Mouse (Mus musculus) kidney, postnatal 0 days (tissue): ENCODE results near the gene Pold2. TPM values are rescaled to one million over a fixed set of nuclear protein-coding genes. Genes with fewer than 3 reads are reported as not detected.

Experiments used
- ATAC-seq: fragments of 200-750 bp; cut with Nextera tagmentation; replicated peaks from 2 replicates; pipeline ENCODE4 v1.8.0; 2017; ENCODE audit warnings: low read depth, moderate number of reproducible peaks, moderate TSS enrichment, moderate library complexity; ENCODE audit not compliant: low FRiP score
- DNase-seq: peaks from one replicate; pipeline ENCODE4 v3.0.0-alpha.2; 2016; ENCODE audit warnings: low spot score
- H3K27ac ChIP-seq: fragments of 300-500 bp; sonication (generic); 2 replicates; pipeline ENCODE4 v1.5.1; 2014; ENCODE audit warnings: mild to moderate bottlenecking
- H3K27me3 ChIP-seq: fragments of 300-500 bp; sonication (generic); 2 replicates; pipeline ENCODE4 v1.6.1; 2014; ENCODE audit warnings: low read length, mixed read lengths; ENCODE audit not compliant: insufficient read depth
- H3K36me3 ChIP-seq: fragments of 300-500 bp; sonication (generic); 2 replicates; pipeline ENCODE4 v1.6.1; 2014; ENCODE audit warnings: low read length, mixed read lengths; ENCODE audit not compliant: insufficient read depth
- H3K4me1 ChIP-seq: fragments of 300-500 bp; sonication (generic); replicated peaks from 2 replicates; pipeline ENCODE4 v1.6.1; 2014; ENCODE audit warnings: antibody characterized with exemption, low read length, mixed read lengths; ENCODE audit not compliant: insufficient read depth
- H3K4me2 ChIP-seq: fragments of 300-500 bp; sonication (generic); 2 replicates; pipeline ENCODE4 v1.6.1; 2014; ENCODE audit warnings: mild to moderate bottlenecking, low read length, moderate library complexity, mixed read lengths
- H3K4me3 ChIP-seq: fragments of 300-500 bp; sonication (generic); replicated peaks from 2 replicates; pipeline ENCODE4 v1.5.1; 2014; ENCODE audit warnings: low read depth, low read length
- H3K9ac ChIP-seq: fragments of 300-500 bp; sonication (generic); 2 replicates; pipeline ENCODE4 v1.6.1; 2014; ENCODE audit warnings: low read depth, low read length
- H3K9me3 ChIP-seq: fragments of 300-500 bp; sonication (generic); replicated peaks from 2 replicates; pipeline ENCODE4 v1.6.1; 2016; ENCODE audit warnings: low read length, inconsistent platforms, mixed read lengths
- CTCF ChIP-seq: IDR thresholded peaks from 2 replicates; pipeline ENCODE4 v1.5.1; 2016; ENCODE audit warnings: antibody characterized with exemption, low read depth, mild to moderate bottlenecking, moderate library complexity
- WGBS: fragments of 180-500 bp; shearing (Covaris S2); extraction: QIAGEN DNeasy Blood & Tissue Kit; methylation state at CpG from one replicate; pipeline ENCODE4 v1.1.7; 2014; 5-methylcytosine and 5-hydroxymethylcytosine counted together
- polyA plus RNA-seq: library from polyadenylated mRNA; unstranded; fragments of >200 nt; fragmentation: Nextera tagmentation; extraction: Ambion mirVana; gene quantifications from 2 replicates; pipeline ENCODE4 v1.2.1, GENCODE M21; 2015

The Pold2 gene
- polyA plus RNA-seq, 1 experiment from 2014 or later: 74.4 TPM

DNA sequence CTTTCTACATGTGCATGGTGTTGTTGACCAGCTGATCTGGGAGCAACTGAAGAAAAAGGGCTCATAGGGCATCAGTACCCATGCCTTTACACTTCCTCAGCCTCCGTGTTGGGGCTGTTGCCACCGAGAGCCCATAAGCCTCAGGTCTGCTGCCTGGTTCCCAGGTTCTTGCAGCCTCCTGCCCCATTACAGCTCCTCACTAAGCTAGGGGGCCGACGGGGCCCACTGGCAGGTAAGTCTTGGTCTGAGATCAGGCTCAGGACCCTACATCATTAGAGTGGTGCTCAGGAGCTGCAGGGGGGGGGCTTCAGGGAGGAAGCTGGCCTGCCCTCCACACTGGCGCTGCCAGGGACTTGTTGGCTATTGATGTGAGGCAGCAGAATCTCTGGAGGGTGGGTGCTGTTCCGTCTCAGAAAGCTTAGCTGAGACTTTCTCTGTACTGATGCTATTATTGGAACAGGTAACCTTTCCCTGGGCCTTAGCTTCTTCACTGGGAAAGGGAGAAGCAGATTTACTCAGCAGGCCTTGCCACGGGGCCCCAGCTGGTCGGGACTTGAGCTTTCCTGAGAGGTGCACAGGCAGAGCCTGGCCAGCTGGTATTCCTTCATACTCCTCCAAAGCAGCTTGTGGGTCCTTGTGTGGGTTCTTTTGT is 21.5 kb downstream of the Pold2 start:
- Histone ChIP-seq H3K9me3 (no peaks in the 10 kb centered on the region), H3K4me3 (no peak overlapping the region), H3K36me3 (no peaks in the 10 kb centered on the region), H3K9ac (no peak overlapping the region), H3K4me1 (peaks cover 6% of the 10 kb centered on the region; the same call in 1 of the 2 replicates), H3K27me3 (no peaks in the 10 kb centered on the region), H3K27ac (no peak overlapping the region), H3K4me2 (no peak overlapping the region)
- no peak for DNase-seq
- TF ChIP-seq CTCF: no peak
- ATAC-seq: no peak
- WGBS: 77% methylated on average over 8 of the region's 8 CpGs

DNA sequence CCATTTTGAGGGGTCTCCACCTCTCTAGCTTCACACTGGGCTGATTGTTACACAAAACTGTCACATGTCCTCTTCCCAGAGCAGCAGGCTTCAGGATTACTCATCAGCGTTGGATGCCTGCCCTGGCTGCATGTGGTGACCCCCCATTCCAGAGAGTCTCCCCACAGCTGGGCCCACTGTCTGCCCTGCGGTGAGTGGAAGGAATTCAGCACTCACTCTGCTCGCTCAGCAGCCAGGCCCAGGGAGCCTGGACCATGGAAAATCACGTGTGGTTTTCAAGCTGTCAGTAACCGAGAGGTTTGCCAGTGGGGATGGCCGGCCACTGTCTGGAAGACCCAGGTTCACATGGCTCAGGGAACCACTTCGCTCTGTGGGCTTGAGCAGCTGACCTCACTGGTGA is 22.2 kb downstream of the Pold2 start:
- Histone ChIP-seq H3K4me2 (no peak overlapping the region), H3K27me3 (no peaks in the 10 kb centered on the region), H3K4me3 (no peak overlapping the region), H3K9ac (peak overlapping the region; percentile 35; the same call in 1 of the 2 replicates), H3K4me1 (no peaks in the 10 kb centered on the region), H3K27ac (no peak overlapping the region), H3K36me3 (no peaks in the 10 kb centered on the region), H3K9me3 (no peaks in the 10 kb centered on the region)
- TF ChIP-seq CTCF: no peak
- 34% methylated on average over 7 of the region's 7 CpGs for WGBS
- ATAC-seq (0 out of 2 replicates have a peak, but pooled peaks have one; percentile 15), DNase-seq (peak; percentile 41)

DNA sequence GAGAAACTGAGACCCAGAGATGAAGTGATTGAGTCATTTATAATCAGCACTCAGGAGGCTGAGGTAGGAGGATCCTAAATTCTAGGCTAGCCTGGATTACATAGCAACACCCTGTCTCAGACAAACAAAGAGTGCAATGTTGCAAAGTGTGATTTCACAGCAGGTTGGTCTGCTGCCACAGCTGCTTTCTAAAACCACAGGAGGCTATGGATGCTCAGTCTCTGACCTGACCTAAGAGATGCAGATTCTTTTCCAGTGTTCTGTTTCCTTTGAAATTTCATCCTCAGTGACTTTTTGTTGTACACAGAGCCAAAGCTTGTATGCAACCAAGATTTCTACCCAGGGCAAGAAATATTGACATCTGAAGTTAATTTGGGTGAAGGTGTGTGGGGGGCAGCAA is 22.6 kb downstream of the Pold2 start:
- DNase-seq: no peak
- Histone ChIP-seq H3K9ac (peak overlapping the region; percentile 35; the same call in 1 of the 2 replicates), H3K4me2 (no peak overlapping the region), H3K4me1 (no peaks in the 10 kb centered on the region), H3K27me3 (no peaks in the 10 kb centered on the region), H3K9me3 (no peaks in the 10 kb centered on the region), H3K36me3 (no peaks in the 10 kb centered on the region), H3K4me3 (no peak overlapping the region), H3K27ac (no peak overlapping the region)
- ATAC-seq: no peak
- no peak for TF ChIP-seq CTCF

DNA sequence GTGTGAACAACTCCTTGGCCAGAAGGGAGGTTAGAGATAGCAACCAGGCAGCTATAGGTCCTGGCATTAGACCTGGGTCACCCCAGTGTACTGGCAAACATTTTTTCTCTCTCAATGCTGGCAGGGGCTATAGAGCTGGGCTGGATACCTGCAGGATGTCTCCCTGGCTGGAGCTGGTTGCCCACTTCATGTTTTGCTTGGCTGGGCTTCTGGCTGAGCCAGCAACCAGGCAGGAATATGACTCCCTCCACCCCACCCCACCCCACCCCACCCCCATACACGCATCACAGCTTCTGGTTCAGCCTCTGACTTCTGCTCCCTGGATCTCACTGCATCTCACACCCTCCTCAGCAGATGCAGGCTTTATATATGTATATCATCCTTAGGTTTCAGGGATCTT is 25.8 kb downstream of the Pold2 start:
- 0 out of 2 replicates have a peak, but pooled peaks have one; percentile 30 for ATAC-seq
- no peak overlapping the region for H3K27ac ChIP-seq

DNA sequence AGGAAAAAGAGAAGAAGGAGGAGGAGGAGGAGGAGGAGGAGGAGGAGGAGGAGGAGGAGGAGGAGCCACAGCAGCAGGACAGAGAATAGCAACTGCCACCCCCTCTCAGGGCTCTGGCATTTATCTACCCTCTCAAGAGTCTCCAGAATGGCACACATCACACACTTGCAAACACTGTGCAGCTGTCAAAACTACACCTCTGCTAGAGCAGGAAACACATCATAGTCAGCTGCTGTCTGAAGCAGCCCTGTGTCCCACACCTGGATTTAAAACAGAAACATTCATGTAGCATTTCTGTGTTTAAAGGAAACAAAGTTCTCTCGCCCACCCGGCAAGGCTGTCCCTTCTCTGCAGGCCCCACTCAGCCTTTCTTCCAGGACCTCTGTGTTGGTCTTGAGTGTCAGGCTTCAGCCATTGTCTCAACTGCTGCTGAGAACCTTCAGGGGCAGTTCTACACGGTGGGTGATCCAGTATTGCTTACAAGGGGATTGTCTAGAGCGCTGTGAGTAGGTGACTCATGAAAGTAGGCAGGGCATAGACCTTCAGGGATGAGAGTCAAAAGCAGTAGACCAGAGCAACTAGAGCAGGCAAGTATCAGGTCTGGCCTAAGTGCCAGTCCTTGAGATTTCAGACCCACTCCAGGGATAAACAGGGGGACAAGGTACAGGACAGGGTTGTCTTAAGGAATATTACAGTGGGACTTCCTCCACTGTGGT is 26.9 kb downstream of the Pold2 start:
- DNase-seq (no peak), ATAC-seq (no peak)
- no peak overlapping the region for H3K4me3 ChIP-seq
- 0 out of 2 replicates have a peak, but pooled peaks cover 2% of the 10 kb centered on the region for H3K4me1 ChIP-seq
- no peaks in the 10 kb centered on the region for H3K9me3 ChIP-seq
- H3K9ac ChIP-seq: no peak overlapping the region
- 45% methylated on average over 4 of the region's 4 CpGs for WGBS
- no peak for TF ChIP-seq CTCF
- no peaks in the 10 kb centered on the region for H3K27me3 ChIP-seq
- no peaks in the 10 kb centered on the region for H3K36me3 ChIP-seq
- H3K4me2 ChIP-seq: no peak overlapping the region
- H3K27ac ChIP-seq: no peak overlapping the region

More for the DNA sequence above, 25.8 kb downstream of the Pold2 start:
- no peak overlapping the region for H3K4me2 ChIP-seq
- H3K9me3 ChIP-seq: no peaks in the 10 kb centered on the region
- no peak for DNase-seq
- no peak overlapping the region for H3K9ac ChIP-seq
- no peaks in the 10 kb centered on the region for H3K27me3 ChIP-seq
- H3K4me1 ChIP-seq: no peaks in the 10 kb centered on the region
- H3K36me3 ChIP-seq: no peaks in the 10 kb centered on the region
- WGBS: 11% methylated on average over 1 of the region's 1 CpGs
- H3K4me3 ChIP-seq: no peak overlapping the region
- TF ChIP-seq CTCF: no peak

DNA sequence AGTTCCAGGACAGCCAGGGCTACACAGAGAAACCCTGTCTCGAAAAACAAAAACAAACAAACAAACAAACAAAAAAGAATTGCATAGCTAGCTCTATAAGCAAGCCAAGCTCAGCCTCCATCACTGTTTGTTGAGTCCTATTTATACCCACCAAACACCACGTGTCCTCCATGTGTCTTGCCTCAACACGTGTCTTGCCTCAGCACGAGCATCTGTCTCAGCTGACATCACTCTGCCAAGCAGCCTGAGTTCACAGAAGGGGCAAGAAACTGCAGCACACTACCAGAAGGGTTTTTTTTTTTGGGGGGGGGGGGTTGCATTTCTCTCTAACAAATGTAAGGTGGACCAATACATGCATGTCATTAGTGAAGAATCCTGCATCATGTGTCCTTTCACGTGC is 27.6 kb downstream of the Pold2 start:
- Histone ChIP-seq H3K9ac (no peak overlapping the region), H3K36me3 (no peaks in the 10 kb centered on the region), H3K27ac (no peak overlapping the region), H3K4me2 (no peak overlapping the region), H3K4me1 (0 out of 2 replicates have a peak, but pooled peaks cover 3% of the 10 kb centered on the region), H3K27me3 (no peaks in the 10 kb centered on the region), H3K9me3 (no peaks in the 10 kb centered on the region), H3K4me3 (no peak overlapping the region)
- TF ChIP-seq CTCF: no peak
- DNase-seq: no peak
- WGBS: 44% methylated on average over 5 of the region's 5 CpGs
- ATAC-seq: no peak
